Mouse (Mus musculus): ENCODE results near the gene Cyth3.

The Cyth3 gene

DNA sequence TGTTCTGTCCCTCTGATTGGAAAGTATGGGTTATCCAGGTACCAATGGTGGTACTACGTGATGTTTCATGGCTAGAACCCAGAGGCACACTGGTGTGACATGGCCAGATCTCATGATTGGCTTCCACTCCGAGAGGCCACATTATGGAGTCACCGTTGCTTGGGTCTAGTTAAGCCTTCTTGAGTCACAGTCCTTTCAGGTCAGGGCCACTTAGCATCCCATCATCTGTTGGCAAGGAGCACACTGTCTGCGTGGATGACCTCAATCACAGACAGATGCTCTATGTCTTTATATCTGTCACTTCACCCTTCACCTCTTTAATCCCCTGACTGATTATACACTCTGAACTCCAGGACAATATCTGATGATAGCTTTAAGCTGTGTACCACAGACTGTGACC is 6.1 kb upstream of the Cyth3 start:
- DNase-seq (ENCODE audit: low spot score): no peak

DNA sequence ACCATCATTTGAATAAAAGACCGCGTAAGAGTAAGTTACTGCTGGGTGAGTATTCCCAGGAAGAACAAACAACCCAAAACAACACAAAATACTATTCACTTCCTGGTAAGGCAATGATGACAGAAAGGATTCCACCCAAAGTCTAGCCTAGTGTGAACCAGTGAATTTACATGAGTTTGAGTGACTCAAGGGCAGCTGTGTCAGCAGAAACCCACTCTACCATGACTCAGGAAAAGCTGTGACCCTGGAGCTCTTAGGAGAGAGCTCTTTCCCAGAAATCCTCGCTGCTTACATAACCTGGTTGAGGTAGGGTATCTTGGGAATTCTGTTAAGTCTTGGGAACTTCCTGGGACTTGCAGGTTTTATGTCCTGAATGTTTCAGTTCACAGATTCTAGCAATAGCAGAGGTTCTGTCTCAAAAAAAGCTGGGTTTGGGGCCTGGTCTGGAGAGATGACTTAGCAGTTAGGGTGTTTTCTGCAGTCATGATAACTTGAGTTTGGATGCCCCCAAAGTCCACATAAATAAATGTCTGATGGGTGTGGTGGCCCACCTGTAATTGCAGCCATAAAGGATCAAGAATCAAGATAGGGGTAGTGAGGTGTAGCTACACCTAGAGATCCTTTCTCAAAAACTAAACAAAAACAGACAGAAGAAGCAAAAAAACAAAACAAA is 5.5 kb upstream of the Cyth3 start:
- no peak for DNase-seq (ENCODE audit: low spot score)

DNA sequence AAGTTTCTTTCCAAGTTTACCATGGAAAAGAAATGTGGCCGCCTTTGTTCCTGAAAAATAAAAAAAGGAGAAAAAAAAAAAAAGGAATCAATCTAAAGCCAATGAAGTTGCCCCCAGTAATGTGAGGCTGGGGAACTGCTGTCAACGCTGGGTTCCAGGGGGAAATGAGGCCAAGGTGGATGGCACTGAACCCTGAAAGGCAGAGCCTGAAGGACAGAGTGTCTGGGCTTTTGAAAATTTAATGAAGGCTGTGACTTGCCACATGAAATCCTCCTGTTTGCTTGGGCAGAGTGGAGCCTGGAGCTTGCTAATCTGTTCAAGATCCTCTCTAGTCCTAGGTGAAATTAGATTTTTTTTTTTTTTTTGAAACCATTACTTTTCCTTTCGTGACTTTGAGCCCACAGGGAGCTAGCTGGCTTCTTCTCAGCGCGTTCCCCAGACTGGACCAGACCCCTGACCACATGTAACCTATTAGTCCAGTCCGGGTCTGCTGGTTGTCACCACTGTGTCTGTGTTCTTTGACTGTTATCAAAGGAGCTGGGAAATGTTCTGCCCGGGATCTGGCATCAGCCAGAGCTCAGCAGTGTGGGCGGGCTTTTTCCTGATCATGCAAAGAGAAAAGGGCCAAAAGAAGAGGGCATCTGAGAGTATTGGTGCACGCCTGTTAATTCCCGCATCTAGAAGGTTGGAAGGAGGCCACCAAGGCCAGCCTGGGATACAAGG is 4.6 kb upstream of the Cyth3 start:
- DNase-seq (ENCODE audit: low spot score): no peak

DNA sequence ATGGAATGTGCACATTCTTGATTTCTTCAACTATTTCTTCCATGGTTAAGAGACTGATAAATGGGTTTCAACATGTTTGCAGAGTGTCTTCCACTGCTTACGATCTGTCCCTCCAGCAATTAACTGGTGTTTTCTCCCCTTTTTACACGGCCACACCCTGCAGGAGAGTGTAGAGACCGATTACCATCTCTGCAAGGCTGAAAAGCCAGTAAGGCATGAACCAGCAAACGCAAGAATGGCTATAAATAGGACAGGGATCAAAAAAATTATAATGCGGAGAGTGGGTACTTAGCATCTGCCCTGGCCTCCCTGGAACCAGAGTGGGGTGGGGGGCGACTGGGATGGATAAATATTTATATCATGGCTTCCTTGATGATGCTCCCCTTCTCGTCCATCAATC is 3.7 kb upstream of the Cyth3 start:
- no peak for DNase-seq (ENCODE audit: low spot score)

DNA sequence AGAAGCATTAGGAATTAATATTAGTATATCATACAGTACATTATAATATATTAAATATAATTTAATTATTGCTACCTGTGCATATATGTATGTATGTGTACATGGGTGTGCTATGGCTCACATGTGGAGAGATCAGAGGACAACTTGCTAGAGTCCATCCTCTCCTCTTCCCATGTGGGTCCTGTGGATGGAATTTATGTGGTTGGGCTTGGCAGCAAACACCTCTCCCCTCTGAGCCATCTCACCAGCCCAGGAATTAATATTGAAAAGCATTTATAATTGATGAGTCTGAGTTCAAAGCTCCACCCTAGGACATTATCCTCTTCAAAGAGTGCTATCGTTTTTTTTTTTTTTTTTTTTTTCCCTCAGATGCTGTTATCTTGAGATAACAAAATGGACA is 2.1 kb upstream of the Cyth3 start:
- DNase-seq (ENCODE audit: low spot score): no peak

DNA sequence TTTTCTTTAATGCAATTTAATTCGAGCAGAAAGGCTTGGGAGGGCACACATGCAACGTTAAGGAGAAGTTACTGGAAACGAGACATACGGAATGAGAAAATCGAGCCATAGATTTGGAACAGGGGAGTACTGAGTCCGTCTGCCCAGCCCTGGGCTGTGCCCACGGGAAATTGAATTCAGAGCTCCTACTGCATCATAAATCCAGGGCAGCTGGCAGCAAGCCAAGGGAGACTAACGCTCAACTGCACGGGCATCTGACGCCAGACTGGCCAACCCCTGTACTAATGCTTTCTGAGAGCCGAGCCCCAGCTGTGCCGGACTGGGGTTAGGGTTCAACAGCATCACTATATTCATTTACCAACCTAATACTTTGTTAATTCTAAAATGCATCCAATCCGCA is 1.3 kb upstream of the Cyth3 start:
- DNase-seq (ENCODE audit: low spot score): no peak

DNA sequence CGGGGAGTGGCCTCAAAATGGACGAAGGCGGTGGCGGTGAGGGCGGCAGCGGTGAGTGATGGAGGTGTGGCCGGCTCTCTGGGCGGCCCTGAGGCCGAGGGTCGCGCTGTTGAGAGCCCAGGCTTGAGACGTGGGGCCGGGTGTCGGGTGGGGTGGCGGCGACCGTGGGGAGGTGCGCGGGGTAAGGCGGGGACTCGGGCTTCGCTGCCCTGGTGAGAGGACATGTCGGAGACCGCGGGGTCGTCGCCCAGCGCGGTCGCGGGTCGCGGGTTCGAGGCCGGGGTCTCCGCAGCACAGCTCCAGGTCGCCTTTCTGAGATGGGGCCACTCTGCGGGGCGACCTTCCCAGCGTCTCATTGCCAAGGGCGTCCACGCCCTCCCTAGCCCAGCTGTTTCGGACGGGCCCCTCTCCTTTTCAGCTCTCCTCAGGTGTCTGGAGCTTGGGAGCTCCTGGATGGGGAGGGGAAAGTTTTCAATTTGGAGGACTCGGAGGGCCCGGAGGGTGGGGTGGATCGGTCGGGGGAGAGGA is 440 bp downstream of the Cyth3 start:
- no peak for DNase-seq (ENCODE audit: low spot score)

DNA sequence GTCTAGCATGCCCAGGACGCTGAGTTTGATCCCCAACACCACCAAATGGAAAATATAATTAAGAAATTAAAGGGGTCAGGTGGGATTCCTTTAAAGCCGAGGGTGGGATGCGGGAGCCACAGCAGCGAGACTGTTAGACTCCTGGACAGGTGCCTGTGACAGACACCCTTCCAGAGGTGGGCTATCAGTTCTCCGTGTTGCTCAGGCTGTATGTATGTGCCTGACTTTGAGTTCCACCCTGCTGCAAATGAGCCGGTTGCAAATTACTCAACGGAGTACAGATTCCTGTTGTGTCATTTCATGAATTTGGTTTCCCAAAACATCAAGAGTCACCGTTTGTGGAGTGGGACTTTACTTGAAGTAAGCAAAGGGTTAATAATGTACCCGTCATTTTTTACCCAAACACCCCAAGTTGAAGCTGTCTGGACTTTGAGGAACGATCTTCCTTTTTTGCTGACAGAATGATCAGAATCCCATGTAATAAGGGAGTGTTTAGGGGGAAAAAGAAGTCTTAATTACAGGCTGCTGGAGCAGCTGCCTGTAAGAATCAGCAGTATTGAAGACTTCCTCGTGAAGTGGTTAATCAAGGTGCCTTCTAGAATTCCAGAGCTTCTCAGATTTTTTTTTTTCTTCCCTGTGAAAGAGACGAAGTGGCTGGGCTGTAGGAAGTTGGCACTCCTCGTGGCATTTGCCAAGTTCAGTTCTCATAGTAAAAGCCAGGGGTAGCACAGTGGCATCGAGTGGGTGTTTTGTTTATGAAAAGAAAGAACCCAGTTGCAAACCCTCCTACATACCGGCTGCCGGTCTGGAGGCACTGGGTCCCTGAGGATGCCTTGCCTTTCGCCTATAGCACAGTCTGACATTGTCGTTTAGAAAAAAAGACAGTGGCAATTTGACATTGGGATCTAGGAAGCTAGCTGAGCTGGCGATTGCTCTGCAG is 1.4 kb downstream of the Cyth3 start:
- no peak for DNase-seq (ENCODE audit: low spot score)

DNA sequence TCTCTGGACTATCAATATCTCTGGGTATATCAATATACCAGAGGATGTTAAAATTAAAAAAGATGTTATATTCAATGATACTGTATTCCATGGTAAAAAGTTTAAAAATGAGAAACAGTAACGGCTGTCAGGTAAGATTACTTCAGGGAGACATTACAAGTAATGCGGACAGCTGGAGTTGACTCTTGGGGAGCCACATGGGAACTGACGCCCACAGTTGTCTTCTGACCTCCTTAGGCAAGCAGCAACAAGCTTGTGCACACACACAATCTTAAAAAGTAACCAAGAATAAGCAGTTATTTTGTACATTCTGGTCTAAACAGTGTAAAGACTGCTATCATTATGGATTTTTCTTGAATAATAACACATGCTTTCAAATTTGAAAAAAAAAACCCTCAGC is 2.2 kb downstream of the Cyth3 start:
- DNase-seq (ENCODE audit: low spot score): no peak

DNA sequence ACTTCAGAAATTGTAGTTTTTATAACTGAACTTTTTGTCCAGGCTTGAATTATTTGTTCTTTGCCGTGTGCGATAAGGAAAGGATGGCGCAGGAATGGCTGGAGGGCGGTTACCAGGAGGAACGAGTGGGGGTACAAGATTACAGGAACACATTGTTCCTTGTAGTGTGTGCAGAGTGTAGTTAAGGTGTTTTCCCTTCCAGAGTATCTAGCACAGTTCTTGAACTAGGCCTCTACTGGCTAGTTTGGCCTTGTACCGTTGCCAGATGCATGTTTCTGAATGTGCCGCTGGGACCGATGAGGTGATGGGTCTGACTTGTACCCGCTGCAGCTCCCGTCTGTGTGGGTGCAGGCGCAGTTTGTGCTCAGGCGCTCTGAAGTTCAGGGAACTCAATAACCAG is 3.2 kb downstream of the Cyth3 start:
- no peak for DNase-seq (ENCODE audit: low spot score)

DNA sequence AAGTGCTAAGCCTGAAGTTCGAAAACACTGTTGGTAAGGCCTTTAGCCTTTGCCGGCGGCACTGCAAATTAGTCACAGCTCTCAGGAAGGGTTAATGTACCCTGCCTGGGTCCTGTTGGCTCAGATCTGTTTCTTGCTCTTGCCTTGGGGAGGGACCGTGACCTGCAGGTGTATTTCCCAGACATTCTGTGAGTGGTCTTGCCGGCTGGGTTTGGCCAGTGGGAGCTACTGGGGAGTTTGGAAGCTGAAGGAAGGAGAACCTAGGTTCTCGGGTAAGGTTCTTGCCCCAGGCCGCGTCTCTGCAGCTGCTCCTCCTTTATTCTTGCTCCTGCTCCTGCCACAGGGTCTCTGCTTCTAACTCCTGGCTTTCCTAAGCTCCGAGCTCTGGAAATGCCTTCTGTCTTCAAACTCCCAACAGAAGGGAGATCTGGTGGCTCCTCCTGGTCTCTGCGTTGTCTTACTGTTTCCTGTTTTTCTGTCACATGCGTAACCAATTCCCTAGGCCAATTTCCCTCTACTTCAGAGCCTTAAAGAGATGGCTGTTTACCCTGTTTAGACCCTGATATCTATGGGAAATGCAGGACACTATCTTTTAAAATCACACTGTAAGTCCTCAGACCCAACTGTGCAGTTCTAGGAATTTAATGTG is 3.8 kb downstream of the Cyth3 start:
- DNase-seq (ENCODE audit: low spot score): no peak

DNA sequence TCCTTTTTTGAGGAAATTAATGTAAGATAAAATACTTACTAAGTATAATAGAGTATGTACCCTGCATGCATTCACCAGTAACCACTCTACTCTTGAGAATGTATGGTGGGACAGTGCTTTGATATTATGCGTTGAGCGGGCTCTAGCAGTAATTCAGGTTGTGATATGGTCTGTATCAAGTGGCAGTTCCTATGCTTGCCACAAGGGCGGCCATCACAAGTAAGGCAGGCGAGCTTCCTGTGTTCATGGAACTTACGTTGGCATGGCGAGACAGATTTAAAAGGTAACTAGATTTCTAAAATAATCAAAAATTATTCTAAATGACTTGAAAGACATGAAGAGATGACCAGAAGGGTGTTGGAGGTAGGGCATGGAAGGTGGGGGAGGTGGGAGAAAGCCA is 5.3 kb downstream of the Cyth3 start:
- no peak for DNase-seq (ENCODE audit: low spot score)

DNA sequence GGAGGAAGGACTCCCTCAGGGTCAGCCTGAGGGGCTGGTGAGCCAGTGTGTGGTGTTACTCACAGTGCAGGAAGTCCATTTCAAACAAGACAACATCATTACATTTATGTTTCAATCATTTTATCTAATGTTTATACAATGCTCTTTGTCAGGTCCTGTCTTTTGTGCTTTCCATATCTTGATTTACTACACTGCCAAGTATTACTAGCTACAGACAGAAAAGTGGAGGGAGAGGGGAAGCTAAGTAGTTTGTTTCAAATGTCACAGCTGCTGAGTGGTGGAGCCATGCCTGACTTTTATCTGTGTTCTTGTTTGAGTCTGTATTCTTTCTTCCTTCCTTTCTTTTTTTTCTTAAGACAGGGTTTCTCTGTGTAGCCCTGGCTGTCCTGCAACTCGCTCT is 5.7 kb downstream of the Cyth3 start:
- no peak for DNase-seq (ENCODE audit: low spot score)

DNA sequence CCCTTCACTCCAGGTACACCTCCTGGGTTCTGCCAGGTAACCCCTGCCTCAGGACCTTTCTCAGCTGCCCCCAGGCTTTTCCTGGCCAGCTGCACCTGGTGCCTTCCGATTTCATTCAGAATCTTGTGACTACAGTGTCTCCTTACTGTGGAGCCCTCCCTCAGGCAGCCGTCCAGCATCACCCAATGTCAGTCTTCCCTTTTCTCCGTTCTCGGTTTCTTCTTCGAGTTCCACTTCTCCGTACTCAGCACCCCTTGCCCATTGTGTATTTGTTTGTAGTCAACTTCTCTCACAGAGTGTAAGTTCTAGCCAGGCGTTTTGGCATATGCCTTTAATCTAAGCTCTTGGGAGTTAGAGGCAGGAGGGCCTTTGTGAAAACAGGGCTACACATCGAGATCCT is 7.4 kb downstream of the Cyth3 start:
- DNase-seq (ENCODE audit: low spot score): no peak

DNA sequence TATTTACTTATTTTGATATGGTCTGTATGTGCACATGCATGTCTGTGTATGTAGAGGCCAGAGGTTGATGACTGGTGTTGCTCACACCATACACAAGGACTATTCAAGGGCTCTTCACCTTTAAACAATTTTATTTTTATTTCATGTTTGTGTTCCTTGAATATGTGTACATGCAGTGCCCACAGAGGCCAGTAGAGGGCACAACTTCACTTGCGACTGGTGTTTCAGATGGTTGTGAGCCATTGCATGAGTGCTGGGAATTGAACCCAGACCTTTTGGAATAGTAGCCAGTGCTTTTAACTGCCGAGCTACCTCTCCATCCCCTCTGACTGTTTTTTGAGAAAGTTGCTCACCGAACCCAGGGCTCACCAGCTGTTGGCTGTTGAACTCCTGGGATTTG is 8.0 kb downstream of the Cyth3 start:
- no peak for DNase-seq (ENCODE audit: low spot score)

DNA sequence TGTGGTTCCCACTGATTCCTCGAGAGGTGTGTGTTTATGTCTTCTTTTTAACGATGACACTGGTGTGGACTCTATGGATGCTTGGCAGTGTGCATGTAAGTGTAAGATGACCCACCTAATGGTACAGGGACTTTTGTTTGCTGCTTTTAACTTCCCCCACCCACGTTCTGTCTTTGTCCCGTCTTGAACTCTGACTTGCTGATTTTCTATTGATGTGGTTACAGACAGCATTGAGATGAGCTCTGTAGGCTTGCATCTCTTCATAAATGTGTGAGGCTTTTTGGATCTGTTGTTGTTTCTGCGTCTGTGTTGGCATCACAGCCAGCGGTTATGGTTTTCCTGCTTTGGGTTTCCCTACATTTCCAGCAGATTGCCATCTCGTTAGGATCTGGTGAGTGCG is 8.5 kb downstream of the Cyth3 start:
- no peak for DNase-seq (ENCODE audit: low spot score)

DNA sequence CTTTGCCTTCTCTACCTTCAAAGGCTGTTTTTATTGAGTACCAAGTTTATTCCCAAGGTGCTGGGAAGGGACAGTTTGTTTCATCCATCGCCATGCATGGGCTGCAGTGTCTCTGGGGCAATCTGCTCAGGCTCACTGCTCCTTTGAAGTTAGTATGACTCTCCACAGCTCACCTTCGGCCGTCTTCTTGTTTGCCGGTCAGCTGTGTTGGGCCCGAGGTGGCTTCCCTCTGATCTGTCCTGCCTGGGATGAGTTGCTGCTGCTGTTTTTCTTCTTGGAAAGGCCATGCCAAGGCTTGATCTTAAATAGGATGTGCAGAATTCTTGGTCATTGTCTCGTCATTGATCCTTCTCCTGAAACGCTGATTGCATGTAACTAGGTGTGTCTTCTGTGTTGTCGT is 9.3 kb downstream of the Cyth3 start:
- no peak for DNase-seq (ENCODE audit: low spot score)

DNA sequence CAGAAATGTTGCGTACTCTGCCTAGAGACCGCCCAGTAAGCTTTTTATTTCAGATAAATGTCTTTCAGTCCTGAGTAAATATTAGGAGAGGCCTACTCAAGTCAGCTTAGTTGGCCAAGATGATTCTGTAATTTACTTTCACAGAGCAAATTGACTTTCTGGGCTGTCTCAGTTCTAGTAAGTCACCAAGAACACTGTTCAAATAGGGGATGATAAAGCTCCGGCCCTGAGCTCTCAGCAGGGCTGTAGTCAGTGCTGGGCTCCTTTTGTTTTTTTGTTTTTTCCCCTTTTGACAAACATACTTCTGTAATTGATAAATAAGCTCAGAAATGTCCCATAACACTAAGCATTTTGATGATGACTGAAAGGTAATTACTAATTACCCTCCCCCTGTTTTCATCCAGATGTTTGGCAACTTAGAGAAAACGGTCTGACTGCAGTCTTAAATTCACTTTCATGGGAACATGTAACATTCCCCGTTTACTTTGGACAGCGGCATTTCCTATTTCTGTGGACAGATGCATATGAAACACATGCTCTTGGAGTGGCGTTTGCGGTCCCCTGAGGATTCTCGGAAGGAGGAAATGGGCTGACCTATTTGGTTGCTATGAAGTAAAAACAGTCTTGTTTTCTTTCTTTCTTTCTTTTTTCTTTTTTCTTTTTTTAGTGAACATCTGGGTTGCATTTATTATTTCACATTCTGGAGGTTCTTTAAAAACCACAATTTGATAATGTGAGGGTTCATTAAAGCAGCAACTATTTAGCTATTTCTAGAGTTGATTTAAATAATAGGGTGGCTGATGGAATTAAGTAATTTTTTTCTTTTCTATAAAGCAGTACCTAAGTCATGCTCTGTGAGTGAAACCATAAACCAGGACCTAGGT is 10.7 kb downstream of the Cyth3 start:
- no peak for DNase-seq (ENCODE audit: low spot score)

DNA sequence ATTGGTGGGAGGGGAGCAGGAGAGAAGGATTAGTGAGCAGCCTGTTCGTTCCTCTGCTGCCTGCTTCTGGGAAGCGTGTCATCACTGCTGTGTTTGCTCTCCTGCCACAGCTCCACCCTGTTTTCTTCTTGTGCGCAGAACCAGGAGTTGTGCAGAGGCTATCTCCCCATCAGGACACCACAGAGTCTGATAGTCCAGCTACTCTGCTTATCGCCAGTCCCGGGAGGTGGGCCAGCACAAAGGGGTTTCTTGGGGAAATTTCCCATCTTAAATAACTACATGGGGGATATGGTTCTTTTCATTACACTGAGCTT is 11.3 kb downstream of the Cyth3 start:
- DNase-seq (ENCODE audit: low spot score): no peak

DNA sequence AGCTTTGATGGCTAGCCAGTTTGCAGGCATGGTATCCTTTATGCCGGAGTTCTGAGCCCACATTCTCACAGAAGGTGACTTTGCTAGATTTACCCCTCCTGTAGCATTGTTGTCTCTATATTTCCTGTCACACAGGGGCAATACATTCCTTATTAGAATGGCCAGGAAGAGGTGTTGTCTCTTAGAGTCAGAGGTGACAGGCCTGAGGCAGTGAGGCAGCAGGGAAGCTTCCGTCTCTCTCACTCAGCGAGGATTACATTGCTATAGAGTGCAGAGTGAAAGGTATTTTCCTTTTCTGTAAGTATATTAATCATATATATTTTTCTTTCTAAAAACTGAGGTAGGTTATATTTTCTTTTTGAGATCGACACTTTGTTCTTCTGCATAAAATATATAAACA is 11.6 kb downstream of the Cyth3 start:
- no peak for DNase-seq (ENCODE audit: low spot score)

DNA sequence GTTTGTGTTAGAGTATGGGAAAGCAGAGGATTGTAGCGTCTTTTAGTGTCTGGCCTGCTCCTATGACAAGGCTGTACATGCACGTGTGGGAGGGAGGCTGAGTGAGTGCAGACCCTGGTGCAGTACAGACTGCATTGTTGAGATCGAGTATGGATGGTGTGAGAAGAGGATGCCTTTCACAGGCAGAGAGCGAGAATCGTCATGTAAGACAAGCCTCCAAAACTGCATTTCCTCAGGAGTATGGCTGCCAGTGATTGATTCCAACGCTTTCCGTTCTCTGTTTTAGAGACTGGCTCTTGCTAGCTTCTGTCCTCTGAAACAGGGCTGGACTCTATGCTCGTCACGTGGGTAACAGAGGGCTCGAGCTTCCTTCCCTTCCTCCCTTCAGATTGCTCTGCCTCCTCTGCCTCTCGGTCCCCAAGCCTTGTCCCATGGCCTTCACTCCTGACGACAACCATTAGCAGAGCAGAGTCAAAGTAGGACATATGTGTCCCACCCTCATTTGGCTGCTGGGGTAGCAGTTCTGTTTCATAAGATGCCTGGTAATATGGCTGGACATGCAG is 12.4 kb downstream of the Cyth3 start:
- no peak for DNase-seq (ENCODE audit: low spot score)

Data from ovary, postnatal 14 days (tissue).